Mouse (Mus musculus) ovary, postnatal 10 days (tissue): ENCODE measurements around the gene Arhgdib.
"Not testable (repeated sequence)": the region's sequence is repeated elsewhere in the genome, so short reads cannot be mapped to it uniquely, and the experiment has no call there.

Experiments used
- DNase-seq: peaks from one replicate; pipeline ENCODE4 v3.0.0; 2022; ENCODE audit warnings: low spot score

Gene Arhgdib

GRCm38 (mm10) chr6:136941051-136942021, at the start of gene Arhgdib:
Arhgdib (minus strand) TSS chr6:136941899.
- no peak for DNase-seq

- no peak for DNase-seq
Observed at GRCm38 (mm10) chr6:136990557-136990956, 48.9 kb upstream of the Arhgdib start.

GRCm38 (mm10) chr6:136989824-136990497, 48.3 kb upstream of the Arhgdib start:
- DNase-seq: no peak

GRCm38 (mm10) chr6:136988536-136989060, 46.9 kb upstream of the Arhgdib start:
- DNase-seq: no peak

- DNase-seq: no peak
Observed at GRCm38 (mm10) chr6:136986718-136987117, 45.0 kb upstream of the Arhgdib start.

GRCm38 (mm10) chr6:136986019-136986418, 44.3 kb upstream of the Arhgdib start:
- no peak for DNase-seq

GRCm38 (mm10) chr6:136983201-136983600, 41.5 kb upstream of the Arhgdib start:
- no peak for DNase-seq

- no peak for DNase-seq
Observed at GRCm38 (mm10) chr6:136982581-136982980, 40.9 kb upstream of the Arhgdib start.

GRCm38 (mm10) chr6:136980331-136980746, 38.6 kb upstream of the Arhgdib start:
- DNase-seq: no peak

- DNase-seq: no peak
Observed at GRCm38 (mm10) chr6:136979274-136980082, 37.8 kb upstream of the Arhgdib start.

- not testable (repeated sequence) for DNase-seq
Observed at GRCm38 (mm10) chr6:136968877-136969276, 27.2 kb upstream of the Arhgdib start.

- DNase-seq: no peak
Observed at GRCm38 (mm10) chr6:136967466-136967865, 25.8 kb upstream of the Arhgdib start.

GRCm38 (mm10) chr6:136965912-136966311, 24.2 kb upstream of the Arhgdib start:
- no peak for DNase-seq

GRCm38 (mm10) chr6:136964609-136965510, 23.2 kb upstream of the Arhgdib start:
- no peak for DNase-seq

- DNase-seq: no peak
Observed at GRCm38 (mm10) chr6:136962957-136963356, 21.3 kb upstream of the Arhgdib start.

- no peak for DNase-seq
Observed at GRCm38 (mm10) chr6:136959131-136959530, 17.4 kb upstream of the Arhgdib start.

- no peak for DNase-seq
Observed at GRCm38 (mm10) chr6:136957062-136957461, 15.4 kb upstream of the Arhgdib start.

GRCm38 (mm10) chr6:136955240-136955639, 13.5 kb upstream of the Arhgdib start:
- DNase-seq: no peak

- no peak for DNase-seq
Observed at GRCm38 (mm10) chr6:136954715-136955114, 13.0 kb upstream of the Arhgdib start.

- DNase-seq: no peak
Observed at GRCm38 (mm10) chr6:136954192-136954591, 12.5 kb upstream of the Arhgdib start.

- DNase-seq: no peak
Observed at GRCm38 (mm10) chr6:136952930-136953329, 11.2 kb upstream of the Arhgdib start.
